Mouse (Mus musculus): Measurements from ENCODE around the gene Cfap73. TPM values are rescaled to one million over a fixed set of nuclear protein-coding genes. Genes with fewer than 3 reads are reported as not detected.

Gene Cfap73
- polyA plus RNA-seq, 1 experiment = 0.10 TPM

DNA sequence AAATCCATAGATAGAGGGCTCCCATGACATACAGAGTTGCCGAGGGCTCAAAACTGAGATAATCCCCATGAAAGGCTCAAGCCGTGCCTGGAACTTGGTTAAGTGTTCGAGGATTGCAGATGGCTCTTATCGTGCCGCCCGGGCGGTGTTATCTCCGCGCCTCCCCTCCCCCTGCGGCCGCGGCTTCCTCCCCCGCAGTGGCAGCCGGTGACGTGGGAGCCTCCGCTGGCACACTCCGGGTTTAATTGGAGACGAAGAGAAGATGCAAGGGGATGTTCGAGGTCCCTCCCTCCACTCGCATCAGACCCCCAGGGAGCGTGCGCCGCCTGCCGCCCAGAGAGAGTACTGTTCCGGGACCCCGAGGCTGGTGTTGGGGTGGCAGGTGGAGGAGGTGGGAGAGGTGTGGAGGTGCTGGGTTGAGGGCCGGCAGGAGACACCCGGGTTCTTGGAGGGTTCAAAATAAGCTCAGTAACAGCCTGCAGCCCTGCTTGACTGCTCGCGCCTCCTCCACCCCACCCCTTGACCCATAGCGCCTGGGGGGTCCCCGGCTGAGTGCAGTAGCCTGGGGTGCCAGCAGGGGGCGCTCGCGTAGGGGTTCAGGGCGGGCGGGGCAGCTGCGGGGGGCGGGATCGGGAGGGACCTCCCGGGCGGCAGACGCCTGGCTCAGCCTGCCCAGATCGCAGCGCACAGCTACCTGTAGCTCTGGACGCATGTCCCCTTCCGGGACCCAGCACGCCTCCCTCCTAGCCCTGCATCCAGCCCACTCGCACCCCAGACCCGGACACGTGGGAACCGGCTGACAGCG, 14.7 kb upstream of the Cfap73 start, which contains the start of gene Rasal1:
TSS of gene Rasal1 (plus strand) at position 244 of the 805 bp plus-strand sequence.
- peak; percentile 74 to 85 for DNase-seq (ENCODE audit: extremely low spot score in 1 of 2, low spot score in 1 of 2)

DNA sequence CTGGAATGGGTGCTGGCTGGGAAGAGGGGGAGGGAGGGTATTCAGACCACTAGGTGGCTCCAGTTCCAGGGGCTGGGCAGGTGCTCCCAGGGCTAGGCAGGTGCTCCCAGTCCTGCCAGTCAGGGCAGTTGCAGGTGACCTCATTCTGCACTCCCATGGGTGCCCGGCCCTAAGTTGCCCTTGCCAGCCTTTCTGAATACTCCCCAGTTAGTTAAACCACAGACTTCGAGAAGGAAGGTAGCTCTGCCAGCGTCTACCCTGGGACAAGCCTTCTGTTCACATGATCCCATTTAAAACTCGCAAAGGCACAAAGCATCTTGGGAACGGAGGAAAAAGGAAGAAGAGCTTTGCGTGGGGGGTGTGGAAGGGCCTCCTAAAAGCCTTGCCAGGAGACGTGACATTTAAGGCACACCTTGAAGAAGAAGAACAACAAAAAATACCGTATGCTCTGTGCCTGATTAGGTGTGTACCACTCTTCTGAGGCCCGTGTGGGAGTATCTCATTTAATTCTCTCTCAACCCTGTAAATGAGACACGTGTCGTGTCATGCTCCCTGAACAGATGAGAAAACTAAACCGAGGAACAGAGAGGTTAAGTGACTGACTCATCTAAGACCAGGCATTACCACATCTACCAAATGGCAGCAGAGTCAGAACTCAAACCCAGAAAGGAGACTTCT, 13.9 kb upstream of the Cfap73 start:
- peak in 1 of 2 experiments; percentile 77 for DNase-seq (ENCODE audit: extremely low spot score in 1 of 2, low spot score in 1 of 2)

DNA sequence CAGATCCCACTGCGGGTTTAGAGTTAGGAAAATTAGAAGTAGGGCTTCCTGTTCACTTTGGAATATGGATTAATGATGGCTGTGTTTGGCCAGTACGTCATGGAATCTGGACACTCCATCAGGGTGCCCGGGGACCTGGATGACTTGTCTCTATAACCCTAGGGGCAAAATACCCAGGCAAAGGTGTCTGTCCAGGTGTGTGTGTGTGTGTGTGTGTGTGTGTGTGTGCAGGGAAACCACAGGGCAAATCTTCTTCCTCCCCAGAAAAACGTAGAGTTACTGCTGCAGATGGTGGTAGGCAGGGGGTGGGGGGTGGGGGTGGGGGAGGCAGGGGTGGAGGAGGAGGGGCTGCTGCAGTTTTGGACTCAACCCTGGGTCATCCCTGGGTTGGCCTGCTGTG, 13.3 kb upstream of the Cfap73 start:
- no peak for DNase-seq (ENCODE audit: extremely low spot score in 1 of 2, low spot score in 1 of 2)

DNA sequence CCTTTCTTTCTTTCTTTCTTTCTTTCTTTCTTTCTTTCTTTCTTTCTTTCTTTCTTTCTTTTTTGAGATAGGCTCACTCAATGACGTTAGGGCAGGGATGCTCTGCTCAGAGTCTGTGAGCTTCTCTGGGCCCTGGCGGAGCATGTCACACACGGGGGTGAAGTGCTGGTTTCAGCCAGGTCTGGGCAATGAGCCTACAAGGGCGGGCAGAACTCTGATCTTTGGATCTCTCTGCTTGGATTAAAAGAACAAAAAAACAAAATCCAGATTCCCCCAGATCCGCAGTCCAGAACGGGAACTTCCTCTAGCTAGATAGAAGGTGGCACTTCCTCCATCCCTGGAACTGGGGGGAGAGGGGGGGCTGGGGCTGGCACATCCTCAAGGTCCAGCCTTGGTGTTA, 11.8 kb upstream of the Cfap73 start:
- no peak for DNase-seq (ENCODE audit: extremely low spot score in 1 of 2, low spot score in 1 of 2)

DNA sequence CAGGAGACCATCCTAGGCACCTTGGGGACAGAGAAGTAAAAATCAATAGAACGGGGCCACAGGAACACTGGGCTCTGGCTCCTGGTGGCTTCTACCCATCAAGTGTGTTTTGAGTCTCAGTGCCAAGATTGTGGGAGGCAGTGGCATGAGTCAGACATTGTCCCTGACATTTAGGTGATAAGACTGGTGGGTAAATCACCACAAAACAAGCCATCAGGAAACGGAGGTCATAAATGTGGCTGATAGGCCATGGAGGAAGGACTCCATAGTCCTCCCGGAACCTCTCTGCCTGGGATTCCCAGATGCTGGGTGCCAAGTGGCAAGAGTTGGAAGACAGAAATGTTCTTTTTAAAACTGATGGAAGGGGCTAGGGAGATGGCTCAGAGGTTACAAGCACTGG, 10.2 kb upstream of the Cfap73 start:
- DNase-seq (ENCODE audit: extremely low spot score in 1 of 2, low spot score in 1 of 2) = no peak

DNA sequence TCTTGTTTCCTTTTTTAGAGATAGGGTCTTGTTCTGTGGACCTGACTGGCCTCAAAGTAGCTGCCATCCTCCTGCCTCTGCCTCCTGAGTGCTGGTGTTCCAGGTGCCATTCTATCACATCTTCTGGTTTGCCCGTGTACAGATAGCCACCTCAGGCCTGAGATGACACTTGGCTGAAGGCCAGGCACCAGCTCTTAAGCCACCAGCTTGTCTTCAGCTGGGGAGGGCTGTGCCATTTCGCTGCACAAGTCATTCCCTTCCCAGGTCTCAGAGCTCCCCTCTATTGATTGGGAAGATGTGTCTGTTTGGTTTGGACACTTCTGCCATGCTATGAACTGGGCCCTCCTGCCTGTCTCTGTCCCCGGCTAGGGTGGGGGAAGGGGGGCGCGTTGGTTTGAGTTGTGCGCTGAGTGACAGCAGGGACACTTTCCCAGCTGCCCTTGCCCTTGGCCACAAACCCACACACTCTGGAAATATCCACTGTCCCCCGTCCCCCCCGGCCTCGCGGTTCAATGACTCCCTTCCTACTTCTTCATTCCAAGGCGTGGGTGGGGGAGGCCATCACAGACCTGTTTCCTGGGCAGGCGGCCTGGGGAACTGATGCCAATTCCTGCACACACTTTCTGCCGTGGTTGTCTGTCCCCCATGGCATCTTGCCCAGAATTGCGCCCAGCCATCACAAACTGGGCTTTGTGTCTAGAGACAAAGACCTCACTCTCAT, 9.5 kb upstream of the Cfap73 start:
- no peak for DNase-seq (ENCODE audit: extremely low spot score in 1 of 2, low spot score in 1 of 2)

DNA sequence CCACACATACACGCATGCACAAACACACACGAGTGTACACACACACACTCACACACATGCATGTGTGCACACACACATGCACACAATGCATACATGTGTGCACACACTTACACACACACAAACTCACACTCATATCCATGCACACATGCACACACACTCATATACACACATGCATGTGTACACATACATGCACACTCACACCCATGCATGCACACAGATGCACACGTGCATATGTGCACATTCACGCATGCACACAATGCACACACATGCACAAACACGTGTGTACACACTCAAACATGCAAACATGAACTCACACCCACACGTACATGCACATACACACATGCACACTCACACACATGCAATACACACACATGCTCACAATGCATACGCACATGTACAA, 6.1 kb upstream of the Cfap73 start:
- no peak for DNase-seq (ENCODE audit: extremely low spot score in 1 of 2, low spot score in 1 of 2)

DNA sequence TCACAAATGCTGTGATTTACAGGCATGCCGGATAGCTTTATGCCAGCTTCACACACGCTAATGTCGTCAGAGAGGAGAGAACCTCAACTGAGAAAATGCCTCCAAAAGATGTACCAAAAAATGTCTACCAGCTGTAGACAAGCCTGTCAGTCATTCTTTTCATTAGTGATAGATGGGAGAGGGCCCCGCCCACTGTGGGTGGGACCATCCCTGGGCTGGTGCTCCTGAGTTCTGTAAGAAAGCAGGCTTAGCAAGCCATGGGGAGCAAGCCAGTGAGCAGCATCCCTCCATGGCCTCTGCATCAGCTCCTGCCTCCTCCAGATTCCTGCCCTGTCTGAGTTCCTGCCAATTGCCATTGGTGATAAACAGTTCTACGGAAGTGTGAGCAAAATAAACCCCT, 1.6 kb upstream of the Cfap73 start:
- DNase-seq (ENCODE audit: extremely low spot score in 1 of 2, low spot score in 1 of 2) = no peak

DNA sequence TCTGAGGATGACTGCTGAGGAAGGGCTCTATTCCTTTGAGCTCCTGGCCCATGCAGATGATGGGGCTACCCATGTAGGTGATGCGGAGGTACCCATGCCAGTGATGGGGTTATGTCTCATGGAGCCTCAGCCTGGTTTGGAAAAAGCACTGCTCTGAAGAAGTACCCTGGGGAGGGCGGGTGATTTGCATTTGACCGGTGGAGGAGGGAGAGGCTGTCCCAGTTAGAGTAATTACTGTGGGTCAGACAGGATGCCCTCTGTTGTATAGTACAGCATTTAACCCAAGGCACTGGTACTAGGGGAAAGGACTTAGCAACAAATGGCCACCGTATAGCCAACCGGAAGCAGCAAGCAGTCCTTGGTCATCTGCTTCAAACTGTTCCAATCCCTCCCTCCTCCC, 825 bp upstream of the Cfap73 start:
- no peak for DNase-seq (ENCODE audit: extremely low spot score in 1 of 2, low spot score in 1 of 2)

DNA sequence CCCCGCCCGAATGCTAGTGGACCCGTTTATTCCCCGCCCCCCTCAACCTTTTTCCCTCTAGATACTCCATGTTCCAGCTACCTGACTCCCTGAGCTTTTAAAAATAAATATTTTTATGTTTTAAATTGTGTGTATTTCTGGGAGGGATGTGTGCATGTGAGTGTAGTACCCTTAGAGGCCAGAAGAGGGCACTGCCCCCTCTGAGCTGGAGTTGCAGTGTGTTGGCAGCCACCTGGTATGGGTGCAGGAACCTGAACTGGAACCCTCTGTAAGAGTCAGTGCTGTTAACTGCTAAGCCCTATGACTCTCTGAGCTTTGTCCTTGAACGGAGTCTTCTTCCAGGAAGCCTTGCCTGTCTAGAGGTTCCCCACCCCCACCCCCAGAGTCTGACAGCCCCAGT, 2.1 kb downstream of the Cfap73 start:
- DNase-seq (ENCODE audit: extremely low spot score in 1 of 2, low spot score in 1 of 2) = no peak

DNA sequence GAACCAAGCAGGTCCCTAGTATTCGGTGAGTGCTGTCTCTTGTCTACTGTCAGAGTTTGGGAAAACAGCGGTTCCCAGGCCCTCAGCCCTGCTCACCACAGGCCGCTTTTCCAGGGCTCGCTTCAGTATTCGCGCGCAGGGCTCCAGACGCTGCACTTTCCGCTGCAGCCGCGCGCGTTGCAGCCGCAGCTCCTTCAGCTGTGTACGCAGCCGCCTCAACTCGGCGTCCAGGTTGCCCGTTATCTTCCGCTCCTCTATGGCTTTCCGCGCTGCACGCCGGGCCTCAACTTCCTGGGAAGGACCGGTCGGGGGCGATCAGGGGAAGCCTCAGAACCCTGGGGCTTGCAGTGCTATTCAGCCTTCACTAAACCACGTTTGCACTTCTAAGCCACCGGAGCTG, 2.9 kb downstream of the Cfap73 start:
- DNase-seq (ENCODE audit: extremely low spot score in 1 of 2, low spot score in 1 of 2) = no peak

DNA sequence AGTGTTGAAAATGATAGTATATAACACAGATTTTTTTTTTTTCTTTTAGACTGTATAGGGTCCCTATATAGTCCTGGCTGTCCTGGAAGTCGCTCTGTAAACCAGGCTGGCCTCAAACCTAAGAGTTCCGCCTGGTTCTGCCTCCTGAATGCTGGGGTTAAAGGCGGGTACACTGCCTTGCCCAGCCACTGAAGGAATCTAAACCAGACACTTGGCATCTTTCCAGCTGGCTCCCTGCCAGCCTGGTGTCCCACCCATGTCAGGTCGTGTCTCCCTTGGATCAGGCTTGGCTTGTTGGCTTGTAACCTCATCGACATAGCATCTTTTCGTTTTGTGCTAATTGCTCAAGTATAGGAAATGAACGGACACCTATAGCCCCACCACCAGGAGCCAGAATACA, 5.4 kb downstream of the Cfap73 start:
- no peak for DNase-seq (ENCODE audit: extremely low spot score in 1 of 2, low spot score in 1 of 2)

DNA sequence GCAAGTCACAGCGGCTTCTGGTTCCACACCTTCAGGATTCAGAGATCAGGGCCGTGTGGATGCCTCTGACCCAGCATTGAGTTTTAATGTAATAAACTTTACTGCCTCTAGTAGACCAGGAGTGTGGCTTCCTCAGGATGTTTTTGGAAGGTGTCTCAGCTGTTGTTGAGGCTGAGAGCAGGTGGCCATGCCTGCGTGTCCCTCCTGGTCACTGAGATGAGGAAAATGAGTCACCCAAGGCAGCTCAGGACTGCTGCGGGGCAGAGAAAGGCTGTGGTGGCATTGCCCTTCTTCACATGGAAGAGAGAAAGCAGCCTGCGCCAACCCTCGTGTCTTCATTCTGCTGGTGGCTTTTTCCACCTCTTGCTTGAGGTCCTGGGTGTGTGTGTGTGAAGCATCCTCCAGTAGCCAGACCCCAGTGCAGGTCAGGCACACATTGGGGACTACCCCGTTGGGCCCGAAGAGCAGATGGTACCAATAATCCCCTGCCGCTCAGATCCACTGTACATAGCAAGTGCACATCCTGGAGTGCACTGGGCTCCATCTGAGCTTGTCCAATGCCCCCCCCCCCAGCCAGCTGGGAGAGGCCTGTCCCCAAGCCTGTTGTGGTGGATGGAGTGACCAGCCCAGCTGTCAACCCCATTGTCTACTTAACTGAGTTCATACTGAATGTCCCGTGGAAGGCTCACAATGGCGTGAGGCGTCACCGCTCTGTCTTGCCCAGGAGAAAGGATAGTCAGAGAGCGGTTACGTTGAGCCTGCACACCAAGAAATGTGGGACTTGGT, 6.3 kb downstream of the Cfap73 start:
- DNase-seq (ENCODE audit: extremely low spot score in 1 of 2, low spot score in 1 of 2) = no peak

DNA sequence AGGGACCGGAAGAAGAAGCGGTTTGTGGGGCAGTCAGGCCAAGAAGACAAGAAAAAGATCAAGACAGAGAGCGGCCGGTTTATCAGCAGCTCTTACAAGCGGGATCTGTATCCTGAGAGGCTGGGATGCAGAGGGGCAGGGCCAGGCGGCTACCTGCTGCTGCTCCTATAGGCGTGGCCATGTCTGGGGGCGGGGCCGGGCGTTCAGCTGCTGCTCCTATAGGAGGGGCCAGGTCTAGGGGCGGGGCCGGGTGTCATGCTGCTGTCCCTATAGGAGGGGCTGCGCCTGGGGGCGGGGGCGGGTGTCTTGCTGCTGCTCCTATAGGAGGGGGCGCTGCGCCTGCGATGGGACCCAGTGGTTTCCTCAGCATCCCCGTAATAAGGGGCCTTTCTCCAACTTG, 7.6 kb downstream of the Cfap73 start:
- no peak for DNase-seq (ENCODE audit: extremely low spot score in 1 of 2, low spot score in 1 of 2)

DNA sequence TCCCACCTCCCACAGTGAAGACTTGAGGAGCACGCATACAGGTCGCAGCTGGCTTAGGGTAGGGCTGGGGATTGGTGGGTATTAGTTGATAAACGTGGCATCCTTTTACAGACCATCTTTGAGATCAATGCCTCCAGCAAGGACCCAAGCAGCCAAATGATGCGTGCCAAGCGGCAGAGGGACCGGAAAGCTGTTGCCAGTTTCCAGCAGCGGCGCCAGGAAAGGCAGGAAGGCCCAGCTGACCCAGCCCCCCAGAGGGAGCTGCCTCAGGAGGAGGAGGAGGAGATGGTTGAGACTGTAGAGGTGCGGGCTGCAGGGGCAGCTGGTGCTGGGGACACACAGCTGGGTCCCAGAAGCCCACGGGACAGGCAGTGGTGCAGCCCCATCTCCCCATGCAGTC, 9.6 kb downstream of the Cfap73 start:
- no peak for DNase-seq (ENCODE audit: extremely low spot score in 1 of 2, low spot score in 1 of 2)

DNA sequence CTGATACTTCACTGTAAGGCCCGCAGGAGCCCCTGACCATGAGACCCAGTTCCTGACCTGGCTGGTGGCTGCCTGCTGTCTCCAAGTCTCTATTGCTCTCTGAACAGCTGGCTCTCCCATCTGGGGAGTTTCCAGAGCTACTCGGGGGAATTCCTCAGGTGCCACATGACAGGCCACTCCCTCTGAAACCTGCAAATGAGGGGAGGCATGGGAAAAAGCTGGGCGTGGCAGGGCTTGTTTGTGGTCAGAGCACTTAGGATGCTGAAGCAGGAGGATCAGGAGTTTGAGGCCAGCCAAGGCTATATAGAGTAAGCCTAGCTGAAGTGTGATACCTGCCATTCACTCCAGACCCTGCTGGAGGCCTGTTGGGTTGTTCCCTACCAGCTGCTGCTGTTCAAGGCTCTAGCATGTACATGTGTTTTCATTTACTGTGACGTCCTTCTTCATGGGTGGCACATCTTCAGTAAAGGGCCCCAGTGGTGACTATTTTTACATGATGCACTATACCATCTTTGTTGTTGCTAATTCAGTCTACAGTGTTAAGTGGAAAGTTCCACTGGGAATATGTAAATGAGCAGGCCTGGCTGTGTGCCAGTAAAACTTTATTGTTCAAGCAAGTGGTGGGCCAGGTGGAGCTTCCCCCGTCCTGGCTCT, 11.7 kb downstream of the Cfap73 start:
- no peak for DNase-seq (ENCODE audit: extremely low spot score in 1 of 2, low spot score in 1 of 2)

DNA sequence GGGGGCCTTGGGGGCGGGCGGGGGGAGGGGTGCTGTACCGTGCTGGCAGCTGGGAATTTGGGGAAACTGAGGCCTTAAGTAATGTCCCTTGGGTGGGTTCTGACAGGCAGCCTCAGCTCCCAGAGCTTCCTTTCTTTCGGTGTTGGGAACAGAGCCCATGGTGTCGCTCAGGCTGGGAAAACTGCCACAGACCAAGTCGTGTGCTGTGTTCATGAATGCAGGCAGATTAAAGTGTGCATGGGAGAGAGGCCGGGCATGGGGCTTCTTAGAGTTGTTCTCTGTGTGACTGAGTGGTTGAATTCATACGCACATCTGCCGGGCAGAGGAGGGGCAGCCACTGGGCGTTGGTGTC, 12.2 kb downstream of the Cfap73 start:
- no peak for DNase-seq (ENCODE audit: extremely low spot score in 1 of 2, low spot score in 1 of 2)

DNA sequence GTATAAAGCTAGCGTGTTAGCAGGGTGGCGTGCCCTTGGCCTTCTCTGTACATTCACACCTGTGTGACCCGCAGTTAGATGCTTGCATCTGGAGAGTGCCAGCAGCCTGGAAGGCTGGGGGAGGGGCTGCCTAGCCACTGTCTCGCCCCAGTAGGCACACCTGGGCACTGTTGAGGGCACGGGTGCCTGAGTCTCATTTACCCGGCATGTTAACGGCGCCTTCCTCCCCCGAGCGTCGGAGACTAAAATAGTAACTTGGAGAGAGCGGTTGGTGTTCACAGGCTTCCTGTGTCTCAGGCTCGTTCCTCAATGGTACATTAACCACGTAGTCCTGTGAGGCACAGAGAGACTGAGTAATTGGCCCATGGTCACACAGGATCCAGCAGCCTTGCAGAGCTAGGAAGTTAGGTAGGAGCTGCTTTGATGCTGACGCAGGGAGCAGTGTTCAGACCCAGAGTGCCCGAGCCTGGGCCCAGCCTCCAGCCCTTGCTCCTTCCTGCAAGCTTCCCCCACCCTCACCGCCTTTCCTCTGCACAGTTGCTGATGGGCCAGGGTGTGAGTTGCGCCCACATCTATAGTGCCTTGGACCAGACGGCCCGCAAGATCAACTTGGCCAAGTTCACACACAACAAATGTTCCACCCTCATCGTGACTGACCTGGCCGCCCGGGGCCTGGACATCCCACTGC, 12.8 kb downstream of the Cfap73 start:
- peak in 1 of 2 experiments; percentile 48 for DNase-seq (ENCODE audit: extremely low spot score in 1 of 2, low spot score in 1 of 2)

DNA sequence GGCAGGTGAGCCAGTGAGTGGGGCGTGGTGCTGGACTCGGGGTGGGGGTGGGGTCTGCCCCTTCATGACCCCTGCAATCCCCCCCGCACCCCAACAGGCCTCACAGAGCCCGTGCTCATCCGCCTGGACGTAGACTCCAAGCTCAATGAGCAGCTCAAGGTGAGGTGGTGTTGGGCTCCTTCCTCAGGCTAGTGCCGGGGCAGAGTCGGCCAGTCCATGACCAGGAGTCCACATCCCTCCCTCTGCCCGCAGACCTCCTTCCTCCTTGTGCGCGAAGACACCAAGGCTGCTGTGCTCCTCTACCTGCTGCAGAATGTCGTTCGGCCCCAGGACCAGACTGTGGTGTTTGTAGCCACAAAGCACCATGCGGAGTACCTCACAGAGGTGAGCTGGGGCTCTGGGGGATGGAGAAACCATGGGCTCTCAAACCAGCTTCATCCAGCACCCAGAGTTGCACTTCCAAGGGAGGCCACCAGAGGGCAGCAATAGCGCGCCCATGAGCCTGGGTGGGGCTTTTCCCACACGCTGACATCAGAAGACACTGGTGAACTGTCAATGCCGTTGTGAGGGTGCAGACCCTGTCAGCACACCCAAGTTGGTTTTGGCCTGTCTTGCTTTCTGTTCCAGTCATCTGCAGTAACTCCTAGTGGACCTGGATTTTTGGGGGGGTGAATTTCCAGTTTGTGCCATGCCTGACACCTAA, 13.5 kb downstream of the Cfap73 start:
- DNase-seq (ENCODE audit: extremely low spot score in 1 of 2, low spot score in 1 of 2) = peak in 1 of 2 experiments; percentile 94

Measured in frontal cortex, adult 2 months (tissue).